Mouse (Mus musculus) monocyte, adult 2 months (primary cell): ENCODE data around the gene Gpr62.
A peak's percentile ranks its signal among the peaks of the same experiment; 100 is the strongest.
"Not testable (repeated sequence)": the region's sequence is repeated elsewhere in the genome, so short reads cannot be mapped to it uniquely, and the experiment has no call there.

Source experiments
- DNase-seq, 2 experiments: peaks; one replicate each; pipeline ENCODE4 v3.0.0; 2022; ENCODE audit warnings: low spot score in 2 of 2, low read depth in 1 of 2

The Gpr62 gene

DNA sequence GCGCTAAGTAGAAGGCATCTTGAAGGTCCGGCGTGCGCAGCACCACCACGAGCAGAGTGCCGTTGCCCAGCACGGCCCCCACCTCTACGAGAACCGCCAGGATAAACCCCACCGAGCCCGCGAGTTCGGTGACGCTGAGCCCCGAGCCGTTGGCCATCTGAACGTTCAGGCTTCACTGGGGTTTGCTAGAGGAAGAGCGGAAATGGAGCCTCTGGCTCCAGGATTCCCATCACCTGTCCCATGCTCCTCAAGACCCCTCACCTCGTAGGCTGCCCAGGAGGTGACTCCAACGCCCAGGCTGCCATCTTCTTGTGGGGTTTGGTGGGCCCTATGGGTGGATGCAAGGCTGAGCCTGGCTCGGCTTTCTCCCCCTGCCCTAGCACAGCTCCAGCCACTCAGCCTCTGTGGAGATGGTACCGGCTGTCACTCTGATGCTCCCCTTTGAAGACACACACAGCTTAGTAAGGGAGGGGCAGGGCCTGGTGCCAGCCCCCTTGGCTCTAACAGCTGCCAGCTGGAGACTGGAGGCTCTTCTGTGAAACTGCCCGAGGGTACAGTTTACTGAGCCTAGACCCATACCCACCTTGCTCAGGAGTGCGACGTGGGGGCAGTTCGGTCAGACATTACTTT lies at the start of gene Gpr62:
Gene Gpr62 (minus strand): TSS at position 368 of the 630 bp plus-strand sequence.
- DNase-seq: no peak

DNA sequence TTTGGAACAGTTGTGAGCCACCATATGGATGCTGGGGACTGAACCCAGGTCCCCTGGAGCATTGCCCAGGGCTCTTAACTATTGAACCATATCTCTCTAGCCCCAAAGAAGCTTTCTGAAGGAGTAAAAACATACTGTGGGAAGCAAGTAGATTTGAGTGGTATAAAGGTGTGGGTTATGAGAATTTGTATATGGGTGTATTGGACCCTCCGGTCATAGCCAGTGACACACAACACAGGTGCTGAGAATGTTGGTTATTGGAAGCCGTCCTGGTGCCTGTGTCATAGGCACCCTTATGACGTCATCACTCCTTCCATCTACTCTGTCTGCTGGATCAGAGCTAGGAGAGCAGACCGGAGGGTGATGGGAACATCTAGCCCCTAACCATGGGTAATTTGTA lies 48.5 kb upstream of the Gpr62 start, which contains the start of gene Iqcf5:
Gene Iqcf5 (plus strand): TSS at position 301 of the 400 bp plus-strand sequence.
- DNase-seq: no peak

DNA sequence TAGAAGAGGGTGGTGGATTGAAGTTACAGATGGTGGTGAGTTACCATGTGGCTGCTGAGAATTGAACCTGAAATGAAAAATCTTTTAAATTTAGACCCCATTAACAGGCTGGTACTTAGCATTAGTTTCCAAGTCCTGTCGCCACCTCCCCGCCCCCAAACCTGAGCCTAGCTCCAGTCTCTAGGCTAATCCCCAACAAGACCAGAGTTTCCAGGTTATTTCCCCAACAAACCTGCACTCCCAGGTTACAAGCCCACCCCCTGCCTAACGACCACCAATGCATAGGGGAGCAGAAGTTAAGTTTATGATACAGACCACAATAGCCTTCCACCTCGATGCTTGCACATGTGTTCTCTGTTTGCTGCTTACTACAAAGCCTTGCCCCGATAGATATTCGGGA lies 47.8 kb upstream of the Gpr62 start:
- no peak for DNase-seq

DNA sequence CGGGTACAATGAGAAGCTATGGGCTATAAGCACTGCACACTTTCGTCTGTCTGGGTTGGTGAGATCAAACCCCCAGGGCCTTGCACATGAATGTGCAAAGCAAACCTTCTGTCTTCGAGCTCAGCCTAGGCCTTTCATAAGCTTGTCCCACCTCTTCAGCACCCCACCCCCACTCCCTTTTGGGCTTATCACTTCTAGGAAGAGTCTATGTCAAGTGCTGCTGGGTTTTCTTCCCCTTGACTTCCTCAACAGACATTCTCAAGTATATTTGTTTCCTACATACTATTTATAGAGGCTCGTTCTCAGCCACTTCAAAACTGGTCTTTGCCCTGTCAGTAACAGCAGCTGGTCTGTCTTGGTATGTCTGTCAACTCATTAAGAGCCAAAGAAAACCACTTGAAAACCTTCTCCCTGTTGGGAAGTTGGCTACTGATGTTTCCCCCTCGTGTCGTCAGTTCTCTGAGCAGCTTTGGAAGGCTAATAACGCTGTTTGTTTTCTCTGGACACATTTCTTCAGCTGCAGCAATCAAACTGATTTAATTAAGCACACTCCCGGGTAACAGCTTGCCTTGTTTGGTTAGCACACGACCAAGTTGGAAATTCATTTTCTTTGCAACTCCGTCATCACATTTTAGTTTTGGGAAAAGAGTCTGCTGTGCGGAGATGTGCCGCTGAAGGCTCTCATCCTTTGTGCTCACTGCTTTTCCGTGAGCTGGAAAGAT lies 47.2 kb upstream of the Gpr62 start:
- no peak for DNase-seq

DNA sequence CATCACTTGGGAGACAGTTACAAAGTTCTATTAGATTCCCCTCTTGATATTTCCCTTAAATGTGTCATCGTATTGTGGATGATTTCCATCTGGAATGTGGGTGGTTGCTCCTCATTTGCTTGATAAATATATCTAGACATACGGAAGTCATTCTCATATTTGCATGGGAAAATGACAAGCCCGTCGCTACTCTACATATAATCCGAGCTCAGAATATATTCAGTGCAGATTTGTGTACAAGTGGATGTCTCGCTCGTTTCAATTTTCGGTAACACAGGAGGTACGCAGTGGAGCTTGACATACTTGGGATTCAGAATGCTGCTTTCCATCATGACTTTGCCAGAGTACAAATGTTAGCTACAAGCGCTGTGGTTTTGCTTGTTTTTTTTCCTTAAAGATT lies 43.6 kb upstream of the Gpr62 start:
- no peak for DNase-seq

DNA sequence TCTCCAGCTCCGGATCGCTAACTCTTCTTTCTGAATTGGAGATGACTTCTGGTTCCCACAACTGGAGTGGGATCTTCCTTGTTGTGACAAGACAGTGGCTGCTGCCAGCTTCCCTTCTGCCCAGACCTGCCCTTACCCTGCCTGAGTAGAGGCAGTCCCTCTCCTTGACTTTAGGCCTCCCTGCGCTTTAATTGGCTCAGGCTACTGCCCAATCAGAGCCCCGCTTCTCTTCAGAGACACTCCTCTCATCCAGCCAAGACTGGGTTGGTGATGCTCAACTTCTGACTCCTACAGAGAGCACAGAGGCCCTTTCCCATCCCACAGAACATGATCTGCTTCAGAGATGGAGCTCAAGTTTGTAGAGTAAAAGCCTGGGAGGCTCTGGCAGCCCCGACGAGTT lies 38.5 kb upstream of the Gpr62 start:
- DNase-seq: no peak

DNA sequence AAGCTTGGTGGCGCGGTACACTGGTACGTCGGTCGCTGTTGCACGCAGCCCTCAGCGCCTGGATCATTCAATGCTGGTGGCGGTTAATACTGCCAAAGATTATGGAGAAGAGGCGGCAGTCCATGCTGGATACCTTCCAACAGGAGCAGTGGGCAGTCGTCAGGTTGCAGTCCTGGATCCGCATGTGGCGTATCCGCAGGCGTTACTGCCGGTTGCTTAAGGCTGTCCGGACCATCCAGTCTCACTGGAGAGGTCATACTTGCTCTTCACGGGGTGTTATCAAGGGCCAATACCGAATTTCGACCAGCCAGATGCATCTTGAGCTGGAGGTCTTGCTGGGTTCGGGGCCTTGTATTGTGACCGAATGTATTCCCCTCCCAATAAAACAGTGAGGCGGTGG lies 36.1 kb upstream of the Gpr62 start:
- DNase-seq: no peak

DNA sequence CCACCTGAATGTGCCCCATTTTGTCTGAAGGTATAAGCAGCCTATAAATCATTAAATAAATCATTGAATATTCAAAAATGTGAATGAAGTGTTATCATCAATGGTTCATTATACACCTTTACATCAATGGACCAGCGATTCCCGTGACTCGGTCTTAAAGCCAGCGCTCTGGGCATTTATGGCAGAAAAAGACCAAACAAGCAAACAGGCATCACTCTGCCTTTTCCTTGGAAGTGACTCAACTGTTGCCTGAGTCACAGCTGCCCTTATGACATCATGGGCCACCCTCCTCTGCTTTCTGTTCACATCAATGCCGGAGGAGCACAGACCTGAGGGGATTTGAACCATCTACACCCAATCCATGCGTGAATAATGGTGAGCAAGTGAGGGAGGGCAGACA lies 33.9 kb upstream of the Gpr62 start, which contains the start of gene Iqcf1:
Gene Iqcf1 (plus strand): TSS at position 301 of the 400 bp plus-strand sequence.
- DNase-seq: no peak

DNA sequence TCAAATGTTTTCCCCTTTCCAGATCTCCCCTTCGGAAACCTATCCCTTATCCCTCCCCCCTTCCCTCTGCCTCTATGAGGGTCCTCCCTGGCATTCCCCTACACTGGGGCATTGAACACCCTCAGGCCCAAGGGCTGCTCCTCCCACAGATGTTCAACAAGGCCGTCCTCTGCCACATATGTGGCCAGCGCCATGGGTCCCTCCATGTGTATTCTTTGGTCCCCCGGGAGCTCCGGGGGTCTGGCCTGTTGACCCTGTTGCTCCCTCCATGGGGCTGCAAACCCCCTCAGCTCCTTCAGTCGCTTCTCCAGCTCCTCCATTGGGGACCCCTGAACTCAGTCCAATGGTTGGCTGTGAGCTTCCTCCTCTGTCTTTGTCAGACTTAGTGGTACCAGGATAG lies 21.9 kb upstream of the Gpr62 start:
- not testable (repeated sequence) for DNase-seq

DNA sequence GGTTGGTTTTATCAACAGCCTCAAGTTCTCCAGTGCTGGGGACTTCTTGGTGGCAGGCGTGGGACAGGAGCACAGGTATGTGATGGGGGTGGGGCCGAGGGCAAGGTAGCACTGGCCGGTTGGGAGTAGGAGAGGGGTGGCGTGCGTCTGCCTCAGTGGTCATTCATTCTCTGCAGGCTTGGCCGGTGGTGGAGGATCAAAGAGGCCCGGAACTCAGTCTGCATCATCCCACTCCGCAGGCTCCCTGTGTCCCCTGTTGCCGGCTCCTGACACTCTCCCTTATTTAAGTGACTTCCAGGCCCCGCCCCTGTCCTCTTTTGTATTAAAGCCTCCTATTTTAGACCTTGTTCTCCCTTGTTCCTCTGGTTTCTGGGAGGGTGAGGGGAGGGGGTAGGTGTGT lies 19.3 kb upstream of the Gpr62 start:
- peak in 1 of 2 experiments; percentile 0 for DNase-seq

DNA sequence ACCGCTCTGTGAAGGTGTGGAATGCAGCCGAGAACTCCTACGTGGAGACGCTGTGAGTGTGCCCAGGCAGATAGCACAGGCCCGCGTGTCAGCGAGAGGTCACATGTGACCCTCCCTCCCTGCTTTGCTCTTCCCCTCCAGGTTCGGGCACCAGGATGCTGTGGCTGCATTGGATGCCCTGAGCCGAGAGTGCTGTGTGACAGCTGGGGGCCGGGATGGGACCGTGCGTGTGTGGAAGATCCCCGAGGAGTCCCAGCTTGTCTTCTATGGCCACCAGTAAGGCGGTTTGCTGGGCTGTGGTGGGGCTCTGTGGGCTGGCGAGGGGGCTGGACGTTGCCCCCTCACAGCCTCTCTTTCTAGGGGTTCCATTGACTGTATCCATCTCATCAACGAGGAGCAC lies 17.9 kb upstream of the Gpr62 start:
- peak in 1 of 2 experiments; percentile 0 for DNase-seq

DNA sequence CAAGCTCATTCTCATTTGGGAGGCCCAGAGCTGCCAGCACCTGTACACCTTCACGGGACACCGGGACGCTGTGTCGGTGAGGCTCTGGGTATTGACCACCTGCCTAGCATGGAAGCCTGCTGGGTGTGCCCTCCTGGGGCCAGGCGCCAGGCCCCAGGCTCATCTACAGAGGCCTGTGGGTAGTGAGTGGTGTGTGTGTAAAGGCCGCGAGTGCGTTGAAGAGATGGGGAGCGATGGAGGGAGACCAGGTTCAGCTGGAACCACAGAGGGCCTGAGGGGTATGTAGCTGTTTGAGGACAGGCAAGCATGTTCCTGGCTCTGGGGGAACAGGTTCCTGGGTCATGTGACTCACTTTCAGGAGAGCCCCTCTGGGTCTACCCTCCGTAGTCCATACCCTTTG lies 17.4 kb upstream of the Gpr62 start:
- DNase-seq: no peak

DNA sequence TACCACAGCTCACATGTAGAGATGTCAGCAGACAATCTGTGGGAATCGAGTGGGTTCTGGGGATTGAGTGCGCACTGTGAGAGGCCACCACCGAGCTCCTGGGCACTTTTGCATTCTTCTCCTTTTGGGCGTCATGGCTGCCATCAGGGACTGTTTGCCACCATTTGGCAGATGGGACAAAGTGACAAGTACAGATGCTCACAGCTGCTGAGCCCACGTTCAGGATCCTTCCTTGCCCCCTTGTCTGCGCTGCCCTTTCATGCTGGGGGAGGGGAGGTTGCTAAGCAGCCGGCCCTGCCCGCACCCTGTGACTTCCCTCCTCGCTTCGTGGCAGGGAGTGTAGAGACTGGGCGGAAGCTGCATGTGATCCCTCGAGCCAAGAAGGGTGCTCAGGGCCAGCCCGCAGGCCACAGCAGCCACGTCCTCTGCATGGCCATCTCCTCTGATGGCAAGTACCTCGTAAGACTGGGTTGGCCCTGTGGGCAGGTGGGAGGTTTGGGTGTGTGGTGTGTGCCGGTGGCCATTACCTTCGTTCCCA lies 16.9 kb upstream of the Gpr62 start:
- DNase-seq: peak in 1 of 2 experiments; percentile 0

DNA sequence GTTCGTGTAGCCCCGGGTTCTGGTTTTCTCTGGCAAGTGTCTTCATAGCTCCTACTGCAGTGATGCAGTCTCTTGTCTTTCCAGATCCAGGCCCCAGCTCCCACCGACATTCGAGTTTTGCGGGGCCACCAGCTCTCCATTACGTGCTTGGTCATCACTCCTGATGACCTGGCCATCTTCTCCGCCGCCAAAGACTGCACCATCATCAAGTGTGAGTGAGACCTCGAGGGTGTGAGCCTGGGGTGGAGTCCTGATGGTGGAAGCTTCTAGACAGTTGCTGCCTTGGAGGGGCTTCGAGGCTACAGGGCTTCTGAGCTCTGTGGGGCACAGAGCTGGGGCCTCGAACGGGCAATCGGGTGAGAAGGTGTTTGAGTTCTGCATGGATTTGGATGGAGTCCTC lies 15.9 kb upstream of the Gpr62 start:
- DNase-seq: peak in 1 of 2 experiments; percentile 0

DNA sequence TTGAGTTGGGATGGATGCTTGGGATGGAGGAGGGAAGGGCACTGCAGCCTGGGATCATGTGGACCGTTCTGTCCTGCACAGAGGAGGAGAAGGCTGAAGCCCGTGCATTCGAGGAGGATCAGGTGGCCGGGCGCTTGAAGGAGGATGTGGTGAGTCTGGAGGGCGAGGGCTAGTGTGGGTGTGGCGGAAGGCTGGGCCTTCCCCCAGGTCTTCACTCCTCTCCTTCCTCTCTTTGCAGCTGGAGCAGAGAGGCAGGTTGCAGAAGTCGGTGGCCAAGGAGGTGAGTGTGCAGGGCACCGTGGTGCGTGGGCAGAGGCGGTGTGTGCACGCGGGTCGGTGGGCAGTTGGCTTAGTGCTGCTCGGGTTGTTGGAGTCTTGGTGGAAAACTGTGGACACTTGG lies 15.3 kb upstream of the Gpr62 start:
- peak in 1 of 2 experiments; percentile 1 for DNase-seq

DNA sequence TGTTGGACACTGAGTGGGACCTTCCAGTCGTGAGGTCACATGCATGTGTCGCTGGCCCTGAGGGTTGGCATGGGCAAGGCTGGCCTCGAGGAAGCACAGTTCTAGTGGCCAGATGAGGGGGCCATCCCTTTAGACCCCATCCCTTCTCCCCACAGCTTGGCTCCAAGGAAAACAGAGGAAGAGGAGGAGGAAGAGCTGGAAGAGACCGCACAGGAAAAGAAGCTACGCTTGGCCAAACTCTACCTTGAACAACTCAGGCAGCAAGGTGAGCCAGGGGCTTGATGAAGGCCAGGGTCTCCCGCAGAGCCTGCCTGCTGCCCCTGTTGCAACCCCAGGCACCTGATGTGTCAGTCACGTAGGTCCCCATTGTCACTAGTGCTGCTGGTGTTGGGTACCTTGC lies 14.8 kb upstream of the Gpr62 start:
- no peak for DNase-seq

DNA sequence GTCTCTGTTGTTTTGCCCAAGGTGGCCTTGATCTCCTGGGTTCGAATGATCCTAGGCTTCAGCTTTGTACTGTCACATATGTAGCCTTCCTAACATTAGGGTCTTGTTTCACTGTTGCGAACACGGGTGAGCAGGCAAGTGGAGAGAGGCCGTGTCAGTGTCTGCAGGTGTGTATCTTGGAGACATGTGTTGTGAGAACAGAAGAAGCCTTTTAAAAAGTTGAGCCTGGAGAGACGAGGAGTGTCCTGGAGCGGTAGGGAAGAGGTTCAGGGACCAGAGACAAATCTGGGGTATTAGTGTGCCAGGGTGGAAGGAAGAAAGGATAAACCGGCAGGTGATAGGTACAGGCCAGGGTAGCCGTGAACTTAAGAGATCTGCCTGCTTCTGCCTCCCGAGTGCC lies 12.4 kb upstream of the Gpr62 start:
- no peak for DNase-seq

DNA sequence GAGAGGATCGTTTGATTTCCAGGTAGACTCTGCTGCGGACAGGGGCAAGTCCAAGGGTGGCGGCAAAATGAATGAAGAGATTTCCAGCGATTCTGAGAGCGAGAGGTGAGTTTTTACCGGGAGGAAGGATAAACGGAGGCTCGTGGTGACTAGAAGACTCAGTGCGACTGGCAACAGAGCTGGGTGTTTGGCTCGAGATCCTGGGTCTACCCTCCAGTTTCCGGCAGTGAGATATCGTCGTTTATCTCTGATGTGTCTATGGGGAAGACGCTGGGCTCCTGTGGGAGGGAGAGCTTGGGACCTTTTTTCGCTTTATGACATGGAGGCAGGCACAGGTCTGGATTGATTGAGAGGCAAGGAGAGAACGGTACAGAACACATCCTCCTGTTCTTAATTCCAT lies 11.9 kb upstream of the Gpr62 start:
- DNase-seq: no peak

DNA sequence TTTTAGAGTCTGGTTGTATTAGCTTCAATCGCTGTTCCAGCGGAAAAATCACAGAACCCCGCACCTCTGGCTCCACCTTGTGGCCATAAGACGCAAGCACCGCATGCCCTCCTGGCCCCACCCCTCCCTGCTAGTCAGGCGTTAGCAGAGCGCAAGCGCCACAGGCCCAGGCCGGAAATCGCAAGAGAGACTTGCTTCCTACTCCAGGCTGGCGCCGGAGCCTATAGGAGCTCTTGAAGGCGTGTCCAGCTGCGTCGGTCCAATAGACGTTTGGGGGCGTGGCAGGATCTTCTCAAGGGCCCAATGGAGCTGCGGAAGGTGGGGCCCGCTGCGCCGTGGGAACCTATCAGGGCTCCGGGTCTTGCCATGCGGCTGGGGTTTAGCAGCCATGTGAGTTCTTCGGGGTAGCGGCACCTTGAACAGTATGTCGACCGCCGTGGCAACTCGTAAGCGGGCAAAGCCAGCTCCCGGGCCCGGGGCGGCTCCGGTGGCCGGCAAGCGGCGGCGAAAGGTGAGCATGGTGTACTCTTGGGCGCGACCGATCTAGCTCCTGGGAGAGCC lies 11.3 kb upstream of the Gpr62 start, which contains the start of gene Parp3:
Gene Parp3 (minus strand): TSS at position 26 of the 561 bp plus-strand sequence.
- DNase-seq: peak; percentile 97 to 99

DNA sequence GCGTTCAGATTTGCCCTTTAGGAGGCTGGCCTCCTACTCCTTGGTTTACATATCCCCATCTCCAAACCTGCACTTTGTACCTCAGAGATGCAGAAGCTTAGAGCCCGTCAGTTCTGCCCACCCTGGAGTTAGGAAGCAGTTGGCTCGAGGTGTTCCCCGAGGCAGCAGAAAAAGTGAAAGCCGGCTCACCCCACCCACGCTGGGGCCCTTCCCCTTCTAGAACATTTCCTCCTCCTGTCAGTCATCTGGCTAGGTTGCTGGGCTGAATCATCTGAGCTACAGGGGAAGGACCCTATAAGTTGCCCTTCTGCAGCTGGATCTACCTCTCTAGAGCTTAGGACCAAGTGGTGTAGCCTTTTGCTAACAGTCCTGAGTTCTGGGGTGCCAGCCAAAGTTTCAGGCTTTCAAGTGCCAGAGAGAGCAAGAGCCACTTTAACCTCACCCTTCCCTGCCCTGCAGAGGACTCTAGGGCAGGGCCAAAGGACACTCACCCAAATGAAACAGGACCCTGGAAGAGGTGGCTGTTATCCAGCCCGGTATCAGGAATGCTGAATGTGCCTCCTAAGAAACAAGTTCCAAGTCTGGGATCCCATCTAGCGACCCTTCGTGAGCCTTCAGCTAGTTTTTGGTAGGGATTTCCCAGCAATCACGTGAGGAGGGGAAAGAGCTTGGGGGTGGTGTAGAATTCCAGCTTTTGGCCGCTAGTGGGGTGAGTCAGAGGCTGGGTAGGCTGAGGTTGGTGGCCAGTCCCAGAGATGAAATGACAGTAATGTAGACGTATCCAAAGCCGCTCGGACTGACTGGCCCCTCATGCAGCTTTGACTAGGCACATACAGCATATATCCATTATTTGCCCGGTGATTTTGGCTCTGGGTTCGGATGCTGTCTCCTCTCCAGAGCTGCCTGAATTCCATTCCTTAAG lies 10.5 kb upstream of the Gpr62 start:
- peak in 1 of 2 experiments; percentile 49 for DNase-seq

DNA sequence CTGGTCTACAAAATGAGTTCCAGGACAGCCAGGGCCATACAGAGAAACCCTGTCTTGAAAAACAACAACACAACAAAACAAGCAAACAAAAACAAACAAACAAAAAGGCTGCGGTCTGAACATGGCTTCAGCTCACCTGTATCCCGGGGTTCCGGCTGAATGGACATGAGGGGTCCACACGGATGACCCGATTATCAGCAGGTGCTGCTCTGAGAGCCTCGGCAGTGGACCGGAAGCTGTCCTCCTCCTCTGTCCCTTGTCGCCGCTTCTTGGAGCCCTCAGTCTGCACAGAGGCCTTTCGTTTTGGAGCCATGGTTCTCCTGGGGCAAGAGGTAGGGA lies 9.9 kb upstream of the Gpr62 start, which contains the start of gene Rrp9:
Gene Rrp9 (plus strand): TSS at position 301 of the 339 bp plus-strand sequence.
- no peak for DNase-seq
